Mouse (Mus musculus): ENCODE results near the gene Hspa1a. TPM values are rescaled to one million over a fixed set of nuclear protein-coding genes. Genes with fewer than 3 reads are reported as not detected.
"Not testable (repeated sequence)": the region's sequence is repeated elsewhere in the genome, so short reads cannot be mapped to it uniquely, and the experiment has no call there.

The Hspa1a gene
- polyA plus RNA-seq, 1 experiment from 2014 or later, result 4.4 TPM

DNA sequence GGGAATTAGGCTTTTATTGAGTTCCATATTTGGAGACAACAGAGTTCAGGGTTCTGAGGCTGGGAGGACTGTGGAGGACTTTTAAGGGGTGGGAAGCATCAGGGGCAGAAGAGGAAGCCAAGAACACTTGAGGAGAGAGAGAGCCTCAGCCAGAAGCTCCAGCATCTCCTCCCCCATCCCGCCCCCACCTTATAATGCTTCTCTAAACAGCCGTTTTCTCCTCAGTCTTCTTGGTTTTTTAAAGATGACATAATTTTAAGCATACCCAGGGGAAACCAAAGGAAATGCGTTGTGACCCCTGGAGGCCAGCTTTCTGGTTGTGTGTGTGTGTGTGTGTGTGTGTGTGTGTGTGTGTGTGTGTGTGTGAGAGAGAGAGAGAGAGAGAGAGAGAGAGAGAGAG, 9.8 kb downstream of the Hspa1a start:
- H3K4me3 ChIP-seq (ENCODE audit: low read length), result no peak overlapping the region
- no peaks in the 10 kb centered on the region for H3K36me3 ChIP-seq (ENCODE audit: control insufficient read depth, insufficient read depth)
- 6% methylated on average over 3 of the region's 3 CpGs for WGBS
- no peak overlapping the region for H3K4me2 ChIP-seq (ENCODE audit: low read depth, low read length)
- H3K27me3 ChIP-seq (ENCODE audit: control insufficient read depth, insufficient read depth, low read length), result no peaks in the 10 kb centered on the region; the same call in 1 of the 2 replicates
- H3K4me1 ChIP-seq (ENCODE audit: control insufficient read depth, insufficient read depth, low read length), result peaks cover 6% of the 10 kb centered on the region
- no peaks in the 10 kb centered on the region for H3K9me3 ChIP-seq (replicated peaks; ENCODE audit: control insufficient read depth, low read length)
- H3K27ac ChIP-seq (ENCODE audit: low read length), result peak overlapping the region; percentile 7; the same call in 1 of the 2 replicates
- no peak overlapping the region for H3K9ac ChIP-seq (ENCODE audit: low read length)
- ATAC-seq (replicated peaks; ENCODE audit: extremely low read depth, insufficient read depth, low FRiP score), result no peak

DNA sequence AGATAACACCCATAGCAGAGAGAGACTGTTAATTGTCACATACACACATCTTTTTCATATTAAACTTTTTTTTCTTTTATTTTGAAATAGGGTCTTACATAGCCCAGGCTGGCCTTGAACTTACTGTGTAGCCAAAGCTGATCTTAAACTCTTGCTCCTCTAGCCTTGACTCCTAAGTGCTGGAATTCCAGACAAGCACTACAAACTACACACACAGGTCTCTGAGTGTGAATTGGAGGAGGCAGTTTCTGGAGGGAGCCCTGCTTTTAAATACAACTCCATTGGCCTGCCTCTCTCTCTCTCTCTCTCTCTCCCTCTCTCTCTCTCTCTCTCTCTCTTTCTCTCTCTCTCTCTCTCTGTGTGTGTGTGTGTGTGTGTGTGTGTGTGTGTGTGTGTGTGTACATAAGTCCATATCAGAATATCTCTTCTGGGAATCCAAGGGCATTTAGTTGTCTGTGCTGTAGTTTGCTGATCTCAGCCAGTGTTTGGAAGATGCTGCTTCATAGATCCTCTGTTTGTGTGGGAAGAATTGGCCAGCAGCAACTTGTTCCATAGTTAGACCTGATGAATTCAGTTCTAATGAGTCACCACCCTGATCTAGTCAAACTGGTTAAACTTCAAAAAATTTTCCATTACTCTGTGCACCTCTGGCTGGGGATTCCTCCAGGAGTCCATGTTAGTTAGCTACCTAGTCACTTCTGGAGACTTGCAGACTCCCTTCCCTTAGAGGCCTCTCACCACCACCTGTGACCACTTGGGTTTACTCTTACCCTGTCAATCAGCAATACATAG, 11.1 kb downstream of the Hspa1a start:
- H3K27ac ChIP-seq (ENCODE audit: low read length), result 0 out of 2 replicates have a peak overlapping the region, but pooled peaks have one; percentile 9
- H3K4me3 ChIP-seq (ENCODE audit: low read length), result no peak overlapping the region
- no peak for ATAC-seq (replicated peaks; ENCODE audit: extremely low read depth, insufficient read depth, low FRiP score)
- no peaks in the 10 kb centered on the region for H3K36me3 ChIP-seq (ENCODE audit: control insufficient read depth, insufficient read depth)
- H3K27me3 ChIP-seq (ENCODE audit: control insufficient read depth, insufficient read depth, low read length), result no peaks in the 10 kb centered on the region; the same call in 1 of the 2 replicates
- no peak overlapping the region for H3K4me2 ChIP-seq (ENCODE audit: low read depth, low read length)
- H3K9ac ChIP-seq (ENCODE audit: low read length), result no peak overlapping the region
- no peaks in the 10 kb centered on the region for H3K9me3 ChIP-seq (replicated peaks; ENCODE audit: control insufficient read depth, low read length)
- peaks cover 6% of the 10 kb centered on the region for H3K4me1 ChIP-seq (ENCODE audit: control insufficient read depth, insufficient read depth, low read length)

DNA sequence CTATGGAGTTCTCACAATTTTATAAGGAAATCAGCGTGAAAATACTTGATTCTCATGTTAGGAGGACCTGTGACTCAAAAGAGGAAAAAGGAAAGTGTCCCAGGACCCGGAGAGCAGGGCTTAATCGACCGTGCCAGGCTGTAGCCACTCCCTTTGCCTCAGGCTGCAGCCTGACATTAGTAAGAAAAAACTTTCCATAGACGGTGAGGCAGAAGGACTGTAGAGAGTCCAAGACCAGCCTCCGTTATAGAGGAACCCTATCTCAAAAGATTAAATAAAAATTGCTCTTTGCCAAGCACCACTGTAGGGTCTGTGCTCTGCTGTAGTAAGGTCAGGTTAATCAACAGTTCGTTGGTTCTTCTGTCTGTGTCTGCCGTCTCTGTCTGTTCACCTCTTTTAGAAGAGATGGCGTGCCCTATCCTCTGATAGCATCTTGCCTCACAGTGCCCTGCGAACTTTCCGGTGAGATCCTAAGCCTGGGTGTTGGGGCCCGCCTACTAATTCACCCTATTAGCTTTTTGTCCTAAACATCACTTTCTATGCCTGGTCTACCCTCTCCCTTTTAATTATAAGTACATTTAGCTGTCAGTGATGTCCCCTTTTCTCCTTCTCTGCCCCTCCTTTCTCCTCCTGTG, 12.0 kb downstream of the Hspa1a start:
- H3K36me3 ChIP-seq (ENCODE audit: control insufficient read depth, insufficient read depth), result no peaks in the 10 kb centered on the region
- peak overlapping the region; percentile 95 for H3K27ac ChIP-seq (ENCODE audit: low read length)
- no peaks in the 10 kb centered on the region for H3K27me3 ChIP-seq (ENCODE audit: control insufficient read depth, insufficient read depth, low read length)
- H3K4me2 ChIP-seq (ENCODE audit: low read depth, low read length), result peak overlapping the region; percentile 81
- no peak for ATAC-seq (replicated peaks; ENCODE audit: extremely low read depth, insufficient read depth, low FRiP score)
- 13% methylated on average over 12 of the region's 12 CpGs for whole genome bisulfite sequencing
- H3K4me1 ChIP-seq (ENCODE audit: control insufficient read depth, insufficient read depth, low read length), result peaks cover 6% of the 10 kb centered on the region
- H3K4me3 ChIP-seq (ENCODE audit: low read length), result peak overlapping the region; percentile 62
- peak overlapping the region; percentile 72 for H3K9ac ChIP-seq (ENCODE audit: low read length)
- H3K9me3 ChIP-seq (replicated peaks; ENCODE audit: control insufficient read depth, low read length), result no peaks in the 10 kb centered on the region

DNA sequence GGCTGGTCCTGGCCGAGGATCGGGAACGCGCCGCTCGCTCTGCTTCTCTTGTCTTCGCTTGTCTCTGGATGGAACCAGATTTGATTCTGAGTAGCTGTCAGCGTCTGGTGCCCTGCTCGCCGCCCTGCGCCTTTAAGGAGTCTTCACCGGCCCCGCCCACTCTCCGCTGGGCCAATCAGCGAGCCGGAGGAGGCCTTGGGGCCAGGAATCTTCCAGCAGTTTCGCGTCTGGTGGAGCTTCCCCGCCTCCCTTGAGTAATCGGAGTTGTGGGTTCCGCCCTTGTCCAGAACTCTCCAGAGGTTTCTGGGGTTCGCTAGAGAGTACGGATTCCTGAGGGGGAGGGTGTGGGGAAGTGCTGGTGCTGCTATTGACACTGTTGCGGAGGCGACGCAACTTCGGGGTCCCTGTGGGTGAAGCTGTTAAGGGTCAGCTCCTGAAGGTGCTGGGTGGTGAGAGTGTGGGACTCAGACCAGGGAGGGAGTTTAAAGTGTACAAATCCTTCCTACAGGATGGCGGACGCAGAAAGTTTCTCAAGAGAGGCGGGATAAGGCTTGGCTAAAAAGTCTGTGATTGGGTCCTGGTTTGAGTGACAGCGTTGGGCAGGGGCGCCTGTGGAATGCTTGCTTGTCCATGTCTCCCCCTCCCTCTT, 12.7 kb downstream of the Hspa1a start, which contains the start of gene Hspa1b:
Gene Hspa1b (minus strand): TSS at position 109 of the 649 bp plus-strand sequence.
- H3K36me3 ChIP-seq (ENCODE audit: control insufficient read depth, insufficient read depth); H3K27me3 ChIP-seq (ENCODE audit: control insufficient read depth, insufficient read depth, low read length); H3K4me1 ChIP-seq (ENCODE audit: control insufficient read depth, insufficient read depth, low read length); H3K9me3 ChIP-seq (replicated peaks; ENCODE audit: control insufficient read depth, low read length): not testable (repeated sequence)
- Histone ChIP-seq H3K4me3 (ENCODE audit: low read length) (peak within 1 kb of the TSS; percentile 62), H3K27ac (ENCODE audit: low read length) (peak within 1 kb of the TSS; percentile 95), H3K9ac (ENCODE audit: low read length) (peak within 1 kb of the TSS; percentile 72), H3K4me2 (ENCODE audit: low read depth, low read length) (peak within 1 kb of the TSS; percentile 81)
- peak; percentile 90 for ATAC-seq (replicated peaks; ENCODE audit: extremely low read depth, insufficient read depth, low FRiP score)
- under 1% methylated on average over 29 of the region's 32 CpGs for WGBS

DNA sequence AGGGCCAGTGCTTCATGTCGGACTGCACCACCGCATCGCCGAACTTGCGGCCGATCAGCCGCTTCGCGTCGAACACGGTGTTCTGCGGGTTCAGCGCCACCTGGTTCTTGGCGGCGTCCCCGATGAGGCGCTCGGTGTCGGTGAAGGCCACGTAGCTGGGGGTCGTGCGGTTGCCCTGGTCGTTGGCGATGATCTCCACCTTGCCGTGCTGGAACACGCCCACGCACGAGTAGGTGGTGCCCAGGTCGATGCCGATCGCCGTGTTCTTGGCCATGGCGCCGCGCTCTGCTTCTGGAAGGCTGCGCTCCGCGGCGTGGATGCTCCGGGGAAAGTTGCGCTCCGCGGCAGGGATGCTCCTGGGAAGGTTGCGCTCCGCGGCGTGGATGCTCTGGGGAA, 13.2 kb downstream of the Hspa1a start:
- H3K27ac ChIP-seq (ENCODE audit: low read length); H3K4me1 ChIP-seq (ENCODE audit: control insufficient read depth, insufficient read depth, low read length); H3K36me3 ChIP-seq (ENCODE audit: control insufficient read depth, insufficient read depth); H3K9me3 ChIP-seq (replicated peaks; ENCODE audit: control insufficient read depth, low read length); H3K9ac ChIP-seq (ENCODE audit: low read length); H3K27me3 ChIP-seq (ENCODE audit: control insufficient read depth, insufficient read depth, low read length): not testable (repeated sequence)
- 0 out of 2 replicates have a peak, but pooled peaks have one; percentile 2 for ATAC-seq (replicated peaks; ENCODE audit: extremely low read depth, insufficient read depth, low FRiP score)
- peak overlapping the region; percentile 81 for H3K4me2 ChIP-seq (ENCODE audit: low read depth, low read length)
- under 1% methylated on average over 26 of the region's 47 CpGs for WGBS
- peak overlapping the region; percentile 62 for H3K4me3 ChIP-seq (ENCODE audit: low read length)

DNA sequence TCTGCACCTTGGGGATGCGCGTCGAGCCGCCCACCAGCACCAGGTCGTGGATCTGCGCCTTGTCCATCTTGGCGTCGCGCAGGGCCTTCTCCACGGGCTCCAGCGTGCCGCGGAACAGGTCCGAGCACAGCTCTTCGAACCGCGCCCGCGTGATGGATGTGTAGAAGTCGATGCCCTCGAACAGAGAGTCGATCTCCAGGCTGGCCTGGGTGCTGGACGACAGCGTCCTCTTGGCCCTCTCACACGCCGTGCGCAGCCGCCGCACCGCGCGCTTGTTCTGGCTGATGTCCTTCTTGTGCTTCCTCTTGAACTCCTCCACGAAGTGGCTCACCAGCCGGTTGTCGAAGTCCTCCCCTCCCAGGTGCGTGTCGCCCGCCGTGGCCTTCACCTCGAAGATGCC, 14.0 kb downstream of the Hspa1a start:
- not testable (repeated sequence) for H3K36me3 ChIP-seq (ENCODE audit: control insufficient read depth, insufficient read depth); H3K9me3 ChIP-seq (replicated peaks; ENCODE audit: control insufficient read depth, low read length); H3K27ac ChIP-seq (ENCODE audit: low read length); ATAC-seq (replicated peaks; ENCODE audit: extremely low read depth, insufficient read depth, low FRiP score); H3K4me1 ChIP-seq (ENCODE audit: control insufficient read depth, insufficient read depth, low read length); H3K4me3 ChIP-seq (ENCODE audit: low read length); H3K9ac ChIP-seq (ENCODE audit: low read length); H3K4me2 ChIP-seq (ENCODE audit: low read depth, low read length); H3K27me3 ChIP-seq (ENCODE audit: control insufficient read depth, insufficient read depth, low read length)
- WGBS, result 24% methylated on average over 29 of the region's 40 CpGs

DNA sequence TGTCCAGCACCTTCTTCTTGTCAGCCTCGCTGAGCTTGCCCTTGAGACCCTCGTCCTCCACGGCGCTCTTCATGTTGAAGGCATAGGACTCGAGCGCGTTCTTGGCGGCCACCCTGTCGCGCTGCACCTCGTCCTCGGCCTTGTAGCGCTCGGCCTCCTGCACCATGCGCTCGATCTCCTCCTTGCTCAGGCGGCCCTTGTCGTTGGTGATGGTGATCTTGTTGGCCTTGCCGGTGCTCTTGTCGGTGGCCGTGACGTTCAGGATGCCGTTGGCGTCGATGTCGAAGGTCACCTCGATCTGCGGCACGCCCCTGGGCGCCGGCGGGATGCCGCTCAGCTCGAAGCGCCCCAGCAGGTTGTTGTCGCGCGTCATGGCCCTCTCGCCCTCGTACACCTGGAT, 14.7 kb downstream of the Hspa1a start:
- H3K4me2 ChIP-seq (ENCODE audit: low read depth, low read length); H3K4me1 ChIP-seq (ENCODE audit: control insufficient read depth, insufficient read depth, low read length); H3K36me3 ChIP-seq (ENCODE audit: control insufficient read depth, insufficient read depth); H3K27me3 ChIP-seq (ENCODE audit: control insufficient read depth, insufficient read depth, low read length); H3K9ac ChIP-seq (ENCODE audit: low read length); H3K9me3 ChIP-seq (replicated peaks; ENCODE audit: control insufficient read depth, low read length); H3K27ac ChIP-seq (ENCODE audit: low read length); ATAC-seq (replicated peaks; ENCODE audit: extremely low read depth, insufficient read depth, low FRiP score): not testable (repeated sequence)
- WGBS, result 12% methylated on average over 33 of the region's 40 CpGs
- 0 out of 2 replicates have a peak overlapping the region, but pooled peaks have one; percentile 8 for H3K4me3 ChIP-seq (ENCODE audit: low read length)

DNA sequence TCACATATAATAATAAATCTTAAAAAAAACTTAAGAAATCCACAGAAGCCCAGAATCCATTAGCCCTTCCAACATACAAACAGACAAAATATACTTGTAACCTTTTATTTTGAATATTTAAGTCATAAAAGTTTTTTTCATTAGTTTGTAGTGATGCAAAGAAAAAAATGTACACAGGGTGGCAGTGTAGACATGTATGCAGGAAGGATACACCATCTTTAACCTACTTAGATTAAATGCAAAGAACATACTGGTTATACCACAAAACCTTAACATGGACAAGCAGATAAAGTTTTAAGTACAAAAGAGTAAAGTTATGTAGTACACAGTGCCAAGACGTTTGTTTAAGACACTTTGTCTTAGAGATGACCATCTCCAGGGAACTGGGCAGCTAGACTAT, 15.6 kb downstream of the Hspa1a start:
- H3K36me3 ChIP-seq (ENCODE audit: control insufficient read depth, insufficient read depth), result no peaks in the 10 kb centered on the region
- H3K9ac ChIP-seq (ENCODE audit: low read length), result no peak overlapping the region
- H3K27me3 ChIP-seq (ENCODE audit: control insufficient read depth, insufficient read depth, low read length), result no peaks in the 10 kb centered on the region
- no peak for ATAC-seq (replicated peaks; ENCODE audit: extremely low read depth, insufficient read depth, low FRiP score)
- no peak overlapping the region for H3K4me2 ChIP-seq (ENCODE audit: low read depth, low read length)
- peaks cover 6% of the 10 kb centered on the region for H3K4me1 ChIP-seq (ENCODE audit: control insufficient read depth, insufficient read depth, low read length)
- no peaks in the 10 kb centered on the region for H3K9me3 ChIP-seq (replicated peaks; ENCODE audit: control insufficient read depth, low read length)
- H3K27ac ChIP-seq (ENCODE audit: low read length), result no peak overlapping the region
- WGBS, result 28% methylated on average over 1 of the region's 1 CpGs
- no peak overlapping the region for H3K4me3 ChIP-seq (ENCODE audit: low read length)

DNA sequence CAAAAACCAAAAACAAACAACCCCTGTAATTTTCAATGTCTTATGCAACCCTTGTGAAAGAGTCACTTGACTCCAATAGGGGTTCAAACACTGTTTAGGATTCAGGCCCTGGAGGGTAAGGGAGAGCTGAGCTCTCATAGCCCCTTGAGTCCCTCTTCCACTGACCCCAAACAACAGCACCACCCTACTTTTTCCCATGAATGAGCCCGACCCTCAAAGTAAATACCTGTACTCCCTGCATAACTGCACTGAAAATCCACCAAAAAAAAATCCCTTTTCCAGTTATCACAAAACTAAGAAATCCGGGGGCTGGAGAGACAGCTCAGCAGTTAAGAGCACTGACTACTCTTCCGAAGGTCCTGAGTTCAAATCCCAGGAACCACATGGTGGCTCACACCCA, 16.1 kb downstream of the Hspa1a start:
- Histone ChIP-seq H3K9me3 (replicated peaks; ENCODE audit: control insufficient read depth, low read length) (no peaks in the 10 kb centered on the region), H3K4me1 (ENCODE audit: control insufficient read depth, insufficient read depth, low read length) (peaks cover 11% of the 10 kb centered on the region), H3K27ac (ENCODE audit: low read length) (no peak overlapping the region), H3K9ac (ENCODE audit: low read length) (no peak overlapping the region), H3K4me3 (ENCODE audit: low read length) (no peak overlapping the region), H3K36me3 (ENCODE audit: control insufficient read depth, insufficient read depth) (no peaks in the 10 kb centered on the region), H3K4me2 (ENCODE audit: low read depth, low read length) (no peak overlapping the region), H3K27me3 (ENCODE audit: control insufficient read depth, insufficient read depth, low read length) (no peaks in the 10 kb centered on the region)
- WGBS, result 62% methylated on average over 3 of the region's 3 CpGs
- no peak for ATAC-seq (replicated peaks; ENCODE audit: extremely low read depth, insufficient read depth, low FRiP score)

Measured in heart, embryonic 16.5 days (tissue).